18 mouse cellular contexts compared by ENCODE assay signal in the genomic region with DNA sequence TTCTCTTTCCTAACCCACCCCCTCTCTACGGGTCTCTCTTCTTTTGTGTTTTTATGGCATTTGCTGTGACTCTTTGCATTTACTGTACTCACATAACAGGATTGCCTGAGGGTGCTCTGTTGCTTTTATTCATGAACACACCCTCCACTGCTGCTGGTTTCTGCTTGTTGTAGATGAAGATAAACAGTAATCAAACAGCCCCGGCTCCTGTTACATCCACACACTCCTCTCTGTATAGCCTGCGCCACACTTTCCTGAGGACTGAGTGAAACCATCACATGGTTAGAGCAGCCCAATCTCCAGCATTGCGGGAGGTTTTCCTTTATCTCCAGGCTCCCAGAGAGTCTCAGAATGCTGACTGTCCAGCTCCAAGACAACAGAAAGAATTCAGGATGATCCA.
A peak's percentile ranks its signal among the peaks of the same experiment; 100 is the strongest.
DNase-seq lines count a peak whose midpoint lies in the region; ATAC-seq lines count a peak whose summit lies in the region.
"Had no signal": no experiment of that assay in that cellular context is flagged by ENCODE, and none has a peak within 500 bp of the region (broad histone marks: within the 10 kb centered on the region; RNA-seq: fewer than 3 reads in every experiment).

No protein-coding gene starts in this region.

- 0 out of 2 replicates have a peak, but pooled peaks have one; percentile 14 for ATAC-seq in embryonic facial prominence, embryonic 11.5 days (replicated peaks; ENCODE audit: insufficient number of reproducible peaks, low FRiP score, low TSS enrichment, low read depth)
- 0 out of 2 replicates have a peak, but pooled peaks have one; percentile 39 for ATAC-seq in kidney, embryonic 14.5 days (ENCODE audit: low FRiP score, low TSS enrichment)
- ATAC-seq: forebrain, embryonic 13.5 days; forebrain, postnatal 0 days had no signal

- no peak overlapping the region for H3K9ac ChIP-seq in embryonic facial prominence, embryonic 11.5 days (replicated peaks; ENCODE audit: low read length)
- no peak overlapping the region for H3K9ac ChIP-seq in kidney, embryonic 14.5 days (ENCODE audit: low read depth, low read length)
- H3K9ac ChIP-seq: embryonic facial prominence, embryonic 13.5 days; forebrain, embryonic 13.5 days; forebrain, postnatal 0 days; heart, embryonic 13.5 days; hindbrain, embryonic 14.5 days had no signal

- DNase-seq in embryonic facial prominence, embryonic 11.5 days (ENCODE audit: low spot score), result peak; percentile 6
- no peak for DNase-seq in embryonic facial prominence, embryonic 10.5 days (ENCODE audit: low spot score)
- DNase-seq in kidney, adult 8-10 months, result no peak
- DNase-seq in urinary bladder, postnatal 14 days (ENCODE audit: low spot score), result peak; percentile 9
- no peak for DNase-seq in urinary bladder, adult 2 months (ENCODE audit: low spot score)
- no peak for DNase-seq in adrenal gland, postnatal 14 days
- DNase-seq: adrenal gland, postnatal 10 days; cerebellum, adult 11-12 months; cerebellum, adult 9-10 months; cerebellum, postnatal 25 days; forebrain, postnatal 0 days; gastrocnemius, postnatal 14 days; heart, postnatal 10 days had no signal

- H3K4me2 ChIP-seq in embryonic facial prominence, embryonic 11.5 days (ENCODE audit: low read depth, low read length), result no peak overlapping the region
- no peak overlapping the region for H3K4me2 ChIP-seq in kidney, embryonic 14.5 days (replicated peaks; ENCODE audit: low read depth, low read length)
- H3K4me2 ChIP-seq: embryonic facial prominence, embryonic 13.5 days; forebrain, embryonic 13.5 days; heart, embryonic 13.5 days; hindbrain, embryonic 14.5 days had no signal

- H3K9me3 ChIP-seq in embryonic facial prominence, embryonic 11.5 days (replicated peaks; ENCODE audit: control insufficient read depth, low read length), result no peaks in the 10 kb centered on the region
- H3K9me3 ChIP-seq in embryonic facial prominence, embryonic 10.5 days, result no peaks in the 10 kb centered on the region
- no peaks in the 10 kb centered on the region for H3K9me3 ChIP-seq in kidney, embryonic 14.5 days (ENCODE audit: control insufficient read depth, low read length)
- H3K9me3 ChIP-seq: embryonic facial prominence, embryonic 13.5 days; forebrain, embryonic 13.5 days; heart, embryonic 13.5 days had no signal

- no peak overlapping the region for H3K27ac ChIP-seq in embryonic facial prominence, embryonic 11.5 days (replicated peaks; ENCODE audit: low read depth, low read length)
- no peak overlapping the region for H3K27ac ChIP-seq in embryonic facial prominence, embryonic 10.5 days (replicated peaks)
- H3K27ac ChIP-seq in kidney, embryonic 14.5 days (ENCODE audit: low read depth, low read length), result no peak overlapping the region
- H3K27ac ChIP-seq: embryonic facial prominence, embryonic 13.5 days; forebrain, embryonic 13.5 days; heart, embryonic 13.5 days; hindbrain, embryonic 14.5 days had no signal

- H3K4me3 ChIP-seq in embryonic facial prominence, embryonic 11.5 days (ENCODE audit: low read depth, low read length), result no peak overlapping the region
- no peak overlapping the region for H3K4me3 ChIP-seq in embryonic facial prominence, embryonic 10.5 days
- H3K4me3 ChIP-seq in kidney, embryonic 14.5 days (ENCODE audit: low read length), result no peak overlapping the region
- H3K4me3 ChIP-seq: embryonic facial prominence, embryonic 13.5 days; forebrain, embryonic 13.5 days; heart, embryonic 13.5 days had no signal

- no peaks in the 10 kb centered on the region for H3K4me1 ChIP-seq in embryonic facial prominence, embryonic 11.5 days (ENCODE audit: control insufficient read depth, insufficient read depth, low read length)
- H3K4me1 ChIP-seq in embryonic facial prominence, embryonic 10.5 days, result peaks cover 19% of the 10 kb centered on the region
- no peaks in the 10 kb centered on the region for H3K4me1 ChIP-seq in kidney, embryonic 14.5 days (ENCODE audit: control insufficient read depth, insufficient read depth, low read length)
- H3K4me1 ChIP-seq: heart, embryonic 13.5 days had no signal

- no peaks in the 10 kb centered on the region for H3K36me3 ChIP-seq in embryonic facial prominence, embryonic 11.5 days (replicated peaks; ENCODE audit: control insufficient read depth, insufficient read depth, low read depth, low read length)
- H3K36me3 ChIP-seq in embryonic facial prominence, embryonic 10.5 days (replicated peaks), result no peaks in the 10 kb centered on the region
- no peaks in the 10 kb centered on the region for H3K36me3 ChIP-seq in kidney, embryonic 14.5 days (ENCODE audit: control insufficient read depth, insufficient read depth, low read length)
- H3K36me3 ChIP-seq: embryonic facial prominence, embryonic 13.5 days; heart, embryonic 13.5 days had no signal

- 64% methylated on average over 4 of the region's 4 CpGs for WGBS in embryonic facial prominence, embryonic 11.5 days
- WGBS in embryonic facial prominence, embryonic 10.5 days, result 70% methylated on average over 4 of the region's 4 CpGs
- 38% methylated on average over 4 of the region's 4 CpGs for WGBS in kidney, embryonic 14.5 days

- H3K27me3 ChIP-seq in embryonic facial prominence, embryonic 11.5 days (ENCODE audit: control insufficient read depth, insufficient read depth, low read length), result no peaks in the 10 kb centered on the region
- no peaks in the 10 kb centered on the region for H3K27me3 ChIP-seq in embryonic facial prominence, embryonic 10.5 days (replicated peaks; ENCODE audit: low read depth, poor library complexity, severe bottlenecking)
- no peaks in the 10 kb centered on the region for H3K27me3 ChIP-seq in kidney, embryonic 14.5 days (ENCODE audit: control insufficient read depth, insufficient read depth, low read length)
- H3K27me3 ChIP-seq: forebrain, embryonic 13.5 days; heart, embryonic 13.5 days had no signal

Comparison
In these comparisons a context has a peak if more than half of its experiments do, and no peak if none do; other contexts are left out.
1. DNase-seq: peak in embryonic facial prominence, embryonic 11.5 days (single experiment) and urinary bladder, postnatal 14 days (single experiment); none in embryonic facial prominence, embryonic 10.5 days (single experiment), kidney, adult 8-10 months (0 of 2), urinary bladder, adult 2 months (single experiment) and adrenal gland, postnatal 14 days (single experiment).